Mouse (Mus musculus): ENCODE measurements around the gene Gm9495.
A peak's percentile ranks its signal among the peaks of the same experiment; 100 is the strongest.

DNA sequence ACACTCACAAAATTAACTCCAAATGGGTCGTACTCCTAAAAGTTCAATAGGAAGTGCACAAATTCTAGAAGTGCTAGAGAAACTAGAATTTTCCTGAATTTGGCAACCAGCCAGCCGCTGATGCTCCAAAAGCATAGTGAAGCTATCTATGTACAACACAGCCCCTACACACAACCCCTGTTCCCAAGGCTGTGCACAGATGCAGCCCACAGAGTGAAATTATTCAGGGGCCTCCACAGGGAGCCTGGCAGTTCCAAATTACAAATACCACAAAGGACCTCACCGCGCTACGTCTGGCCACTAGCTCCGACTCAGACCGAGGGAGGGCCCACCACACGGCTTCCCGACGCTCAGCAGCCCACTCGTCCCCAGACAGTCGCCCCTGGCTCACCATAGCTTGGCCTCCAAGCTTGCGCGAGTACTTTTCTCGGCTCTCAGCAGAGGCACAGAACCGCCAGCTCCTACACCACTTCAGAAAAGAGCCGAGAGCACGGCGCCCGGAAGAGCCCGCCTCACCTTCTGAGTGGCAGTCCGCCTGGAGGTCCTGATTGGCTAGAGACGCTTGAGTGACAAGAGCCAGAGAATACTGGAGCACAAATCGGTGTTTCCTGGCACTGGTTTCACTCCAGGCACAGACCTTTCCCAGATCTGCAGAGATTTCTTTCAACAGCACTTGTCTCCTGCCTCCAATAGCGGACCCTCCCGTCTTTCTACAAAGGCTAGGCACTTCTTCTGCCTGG is 58.1 kb downstream of the Gm9495 start:
- TF ChIP-seq POLR2A (IDR thresholded peaks at IDR 0.05; ENCODE audit: control insufficient read depth, low read depth, low read length) (peak; percentile 61), CTCF (IDR thresholded peaks at IDR 0.05; ENCODE audit: control insufficient read depth, insufficient read depth, insufficient replicate concordance, low read depth, low read length) (no peak)

All from testis, adult 2 months (tissue).